In genomic region chr13:34130226-34130731, GRCm38 (mm10) we compare ENCODE assay signal across 7 mouse cellular contexts. TPM values are rescaled to one million over a fixed set of nuclear protein-coding genes. Genes with fewer than 3 reads are reported as not detected.
DNase-seq lines count a peak whose midpoint lies in the region; ATAC-seq lines count a peak whose summit lies in the region.

Tubb2b (minus strand) TSS chr13:34130466.

- peak within 1 kb of the TSS; percentile 100 for H3K27ac ChIP-seq in forebrain, embryonic 13.5 days

- DNase-seq in ES-CJ7 (ENCODE audit: low read depth, low spot score) (peak; percentile 98), ZHBTc4 (ENCODE audit: low read depth, low spot score) (peak; percentile 99)
- peak; percentile 58 to 61 for DNase-seq in layer of hippocampus, postnatal 25 days (ENCODE audit: extremely low spot score in 1 of 2, low spot score in 1 of 2)
- peak; percentile 59 for DNase-seq in lung, postnatal 14 days
- DNase-seq in right cerebral cortex, adult 18-20 months: peak; percentile 61

- H3K36me3 ChIP-seq in forebrain, embryonic 13.5 days (ENCODE audit: poor library complexity, severe bottlenecking): peaks cover 25% of the 10 kb centered on the region

- H3K4me3 ChIP-seq in forebrain, embryonic 13.5 days: peak within 1 kb of the TSS; percentile 85

- ATAC-seq in forebrain, embryonic 13.5 days: peak; percentile 92
- ATAC-seq in hematopoietic stem cell, adult 5-6 weeks (replicated peaks in 1 of 2; ENCODE audit: insufficient read depth in 1 of 2, low FRiP score in 2 of 2, low TSS enrichment in 1 of 2, low read depth in 1 of 2, poor library complexity in 2 of 2, severe bottlenecking in 2 of 2): peak; percentile 39 to 54; a peak in 3 of 4 replicates

- WGBS in forebrain, embryonic 13.5 days: under 1% methylated on average over 26 of the region's 26 CpGs

- H3K4me1 ChIP-seq in forebrain, embryonic 13.5 days: peaks cover 55% of the 10 kb centered on the region

- H3K27me3 ChIP-seq in forebrain, embryonic 13.5 days: no peaks in the 10 kb centered on the region

- peak within 1 kb of the TSS; percentile 83 for H3K4me2 ChIP-seq in forebrain, embryonic 13.5 days

- no peaks in the 10 kb centered on the region for H3K9me3 ChIP-seq in forebrain, embryonic 13.5 days (replicated peaks)

- peak within 1 kb of the TSS; percentile 99 for H3K9ac ChIP-seq in forebrain, embryonic 13.5 days

RNA-seq across cellular contexts. Expression of gene Tubb2b, which starts in this region (rescaled TPM):
- 559 and 618 TPM in 2 replicates for polyA plus RNA-seq in forebrain, embryonic 13.5 days (2015; fragmentation: Nextera tagmentation; extraction: Ambion mirVana)
- 0.25 TPM in 1 of 2 replicates, not detected in the other for total RNA-seq in hematopoietic stem cell, adult 5-6 weeks (2017)
- total RNA-seq in layer of hippocampus, postnatal 25 days (2021): 100 to 1,000 TPM; 319 to 347 TPM

Comparison
In these comparisons a context has a peak if more than half of its experiments do, and no peak if none do; other contexts are left out.
1. Peak in every context shown above with its lines: DNase-seq, ATAC-seq, H3K4me3 ChIP-seq and H3K27ac ChIP-seq.
2. RNA of gene Tubb2b (total RNA-seq): 319 to 347 TPM in layer of hippocampus, postnatal 25 days; 0.25 TPM in hematopoietic stem cell, adult 5-6 weeks; every median in the first group is over 100 times any median in the second.
3. Peak in ATAC-seq in hematopoietic stem cell, adult 5-6 weeks; RNA of the gene not detected or under 1 TPM.